20 mouse cellular contexts compared by ENCODE assay signal in the genomic region with DNA sequence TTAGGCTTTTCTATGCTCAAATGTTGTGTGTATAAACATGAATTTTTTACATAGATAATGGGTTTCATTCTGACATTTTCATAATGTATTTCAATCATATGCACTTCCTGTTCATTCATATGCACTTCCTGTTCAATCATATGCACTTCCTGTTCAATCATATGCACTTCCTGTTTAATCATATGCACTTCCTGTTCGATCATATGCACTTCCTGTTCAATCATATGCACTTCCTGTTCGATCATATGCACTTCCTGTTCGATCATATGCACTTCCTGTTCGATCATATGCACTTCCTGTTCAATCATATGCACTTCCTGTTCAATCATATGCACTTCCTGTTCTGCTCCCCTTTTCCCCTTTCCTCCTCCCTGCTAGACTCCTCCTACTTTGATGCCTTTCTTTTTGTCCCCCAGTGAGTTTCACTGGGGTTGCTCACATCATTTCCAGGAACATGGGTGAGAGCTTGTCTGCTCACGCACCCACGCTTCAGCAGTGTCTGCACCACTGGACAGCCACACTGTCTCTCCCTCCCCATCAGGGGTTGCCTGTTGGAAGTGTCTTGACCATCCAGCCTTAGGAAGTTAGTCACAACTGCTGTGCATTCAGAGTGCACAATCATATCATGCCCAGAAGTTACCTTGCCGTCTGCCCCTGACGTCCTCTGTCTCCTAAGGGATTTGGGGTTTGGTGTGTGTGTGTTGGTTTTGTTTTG. TPM values are rescaled to one million over a fixed set of nuclear protein-coding genes. Genes with fewer than 3 reads are reported as not detected.
DNase-seq lines count a peak whose midpoint lies in the region; ATAC-seq and TF ChIP-seq lines count a peak whose summit lies in the region.
"Had no signal": no experiment of that assay in that cellular context is flagged by ENCODE, and none has a peak within 500 bp of the region (broad histone marks: within the 10 kb centered on the region; RNA-seq: fewer than 3 reads in every experiment).

No protein-coding gene starts in this region.

- ATAC-seq in hindbrain, embryonic 13.5 days (ENCODE audit: low FRiP score): peak; percentile 63; the same call in 1 of the 2 replicates
- ATAC-seq in hindbrain, embryonic 11.5 days (ENCODE audit: low FRiP score): no peak
- ATAC-seq in midbrain, postnatal 0 days (ENCODE audit: low FRiP score): no peak
- ATAC-seq: forebrain, embryonic 13.5 days had no signal

- H3K4me2 ChIP-seq in hindbrain, embryonic 13.5 days: no peak overlapping the region
- H3K4me2 ChIP-seq in hindbrain, embryonic 11.5 days (replicated peaks; ENCODE audit: low read depth, low read length): no peak overlapping the region
- H3K4me2 ChIP-seq in midbrain, postnatal 0 days (ENCODE audit: low read depth, low read length, poor library complexity, severe bottlenecking): no peak overlapping the region
- H3K4me2 ChIP-seq: embryonic facial prominence, embryonic 12.5 days; forebrain, embryonic 13.5 days; heart, embryonic 11.5 days; limb, embryonic 13.5 days had no signal

- peaks cover 42% of the 10 kb centered on the region for H3K36me3 ChIP-seq in hindbrain, embryonic 13.5 days
- peaks cover 3% of the 10 kb centered on the region; the same call in 1 of the 2 replicates for H3K36me3 ChIP-seq in hindbrain, embryonic 11.5 days (ENCODE audit: control insufficient read depth, insufficient read depth, low read length)
- H3K36me3 ChIP-seq in midbrain, postnatal 0 days (ENCODE audit: insufficient read depth, low read length): peaks cover 3% of the 10 kb centered on the region; the same call in 1 of the 2 replicates

- H3K4me3 ChIP-seq in hindbrain, embryonic 13.5 days: no peak overlapping the region
- H3K4me3 ChIP-seq in hindbrain, embryonic 11.5 days (ENCODE audit: low read depth, low read length): no peak overlapping the region
- no peak overlapping the region for H3K4me3 ChIP-seq in embryonic fibroblast, embryonic 13.5 days (ENCODE audit: insufficient read depth, low read length)
- no peak overlapping the region for H3K4me3 ChIP-seq in midbrain, postnatal 0 days (ENCODE audit: low read depth, low read length)
- no peak overlapping the region for H3K4me3 ChIP-seq in layer of hippocampus, adult 2 months
- H3K4me3 ChIP-seq: embryonic facial prominence, embryonic 12.5 days; forebrain, embryonic 13.5 days; left cerebral cortex, adult 2 months; limb, embryonic 13.5 days; myocyte had no signal

- no peak overlapping the region for H3K27ac ChIP-seq in hindbrain, embryonic 13.5 days
- no peak overlapping the region for H3K27ac ChIP-seq in hindbrain, embryonic 11.5 days (ENCODE audit: low read depth, low read length)
- peak overlapping the region; percentile 70 for H3K27ac ChIP-seq in embryonic fibroblast, embryonic 13.5 days (ENCODE audit: insufficient read depth, low read length)
- no peak overlapping the region for H3K27ac ChIP-seq in midbrain, postnatal 0 days (ENCODE audit: low read depth, low read length)
- no peak overlapping the region for H3K27ac ChIP-seq in layer of hippocampus, adult 2 months
- H3K27ac ChIP-seq: embryonic facial prominence, embryonic 12.5 days; forebrain, embryonic 13.5 days; left cerebral cortex, adult 2 months; limb, embryonic 13.5 days had no signal

- no peaks in the 10 kb centered on the region for H3K9me3 ChIP-seq in hindbrain, embryonic 13.5 days
- H3K9me3 ChIP-seq in hindbrain, embryonic 11.5 days (ENCODE audit: control insufficient read depth, low read length): peaks cover 3% of the 10 kb centered on the region; the same call in 1 of the 2 replicates
- H3K9me3 ChIP-seq in midbrain, postnatal 0 days (ENCODE audit: low read length): no peaks in the 10 kb centered on the region
- H3K9me3 ChIP-seq: forebrain, embryonic 13.5 days had no signal

- H3K27me3 ChIP-seq in hindbrain, embryonic 13.5 days: no peaks in the 10 kb centered on the region
- H3K27me3 ChIP-seq in hindbrain, embryonic 11.5 days (ENCODE audit: control insufficient read depth, insufficient read depth, low read length): no peaks in the 10 kb centered on the region
- no peaks in the 10 kb centered on the region for H3K27me3 ChIP-seq in midbrain, postnatal 0 days (ENCODE audit: insufficient read depth, low read length)
- H3K27me3 ChIP-seq: embryonic facial prominence, embryonic 12.5 days; forebrain, embryonic 13.5 days; limb, embryonic 13.5 days had no signal

- TF ChIP-seq POLR2A in embryonic fibroblast, embryonic 13.5 days (IDR thresholded peaks at IDR 0.05; ENCODE audit: low read depth, low read length): no peak

- H3K4me1 ChIP-seq in hindbrain, embryonic 13.5 days (replicated peaks): no peaks in the 10 kb centered on the region
- no peaks in the 10 kb centered on the region for H3K4me1 ChIP-seq in hindbrain, embryonic 11.5 days (replicated peaks; ENCODE audit: control insufficient read depth, insufficient read depth, low read length)
- H3K4me1 ChIP-seq in embryonic fibroblast, embryonic 13.5 days (ENCODE audit: control insufficient read depth, insufficient read depth, low read length): 0 out of 2 replicates have a peak, but pooled peaks cover 3% of the 10 kb centered on the region
- H3K4me1 ChIP-seq in midbrain, postnatal 0 days (ENCODE audit: insufficient read depth, low read length): no peaks in the 10 kb centered on the region
- H3K4me1 ChIP-seq: embryonic facial prominence, embryonic 12.5 days; forebrain, embryonic 13.5 days; limb, embryonic 13.5 days had no signal

- 96% methylated on average over 8 of the region's 8 CpGs for WGBS in hindbrain, embryonic 13.5 days
- 94% methylated on average over 8 of the region's 8 CpGs for WGBS in hindbrain, embryonic 11.5 days
- WGBS in midbrain, postnatal 0 days: 95% methylated on average over 8 of the region's 8 CpGs

- no peak overlapping the region for H3K9ac ChIP-seq in hindbrain, embryonic 13.5 days
- no peak overlapping the region for H3K9ac ChIP-seq in hindbrain, embryonic 11.5 days (ENCODE audit: low read depth, low read length)
- no peak overlapping the region for H3K9ac ChIP-seq in midbrain, postnatal 0 days (replicated peaks; ENCODE audit: low read length, poor library complexity, severe bottlenecking)
- H3K9ac ChIP-seq: embryonic facial prominence, embryonic 12.5 days; forebrain, embryonic 13.5 days; limb, embryonic 13.5 days had no signal

- DNase-seq in hindbrain, embryonic 11.5 days (ENCODE audit: low spot score): no peak
- peak; percentile 5 for DNase-seq in CD4-positive, CD25-positive, alpha-beta regulatory T cell, adult 2 months (ENCODE audit: low read depth, low spot score)
- DNase-seq in midbrain, postnatal 0 days (ENCODE audit: low spot score): peak; percentile 28
- DNase-seq in adrenal gland, postnatal 14 days: no peak
- DNase-seq in layer of hippocampus, adult 2 months (ENCODE audit: low spot score in 2 of 2): no peak
- DNase-seq in cerebellum, adult 11 months: no peak
- DNase-seq: cerebellum, postnatal 36 days; heart, postnatal 4 days; kidney, adult 9 months; right cerebral cortex, postnatal 4 days; thymus, postnatal 25 days had no signal

- TF ChIP-seq CTCF in embryonic fibroblast, embryonic 13.5 days (IDR thresholded peaks at IDR 0.05; ENCODE audit: borderline replicate concordance, insufficient read depth, low read length): no peak
- no peak for TF ChIP-seq CTCF in midbrain, postnatal 0 days (IDR thresholded peaks at IDR 0.05)
- no peak for TF ChIP-seq CTCF in layer of hippocampus, adult 2 months (conservative IDR thresholded peaks at IDR 0.05)

RNA-seq across cellular contexts. Expression of a gene that starts 35.1 kb away (rescaled TPM):
- polyA plus RNA-seq in hindbrain, embryonic 13.5 days (2015; fragmentation: Nextera tagmentation; extraction: Ambion mirVana): 26.6 TPM in 2 replicates
- 18.9 and 25.2 TPM in 2 replicates for polyA plus RNA-seq in hindbrain, embryonic 11.5 days (2014; fragmentation: Nextera tagmentation; extraction: Ambion mirVana)
- 10.2 and 11.5 TPM in 2 replicates for polyA plus RNA-seq in embryonic fibroblast, embryonic 13.5 days (2011; ENCODE audit: insufficient read length, low read depth, missing spikeins)
- total RNA-seq in midbrain, postnatal 0 days (2014; rRNA removed): 12.1 and 14.4 TPM in 2 replicates
- 8.6 and 10.8 TPM in 2 replicates for polyA plus RNA-seq in midbrain, postnatal 0 days (2015; fragmentation: Nextera tagmentation; extraction: Ambion mirVana)
- 18.6 and 25.4 TPM in 2 replicates for total RNA-seq in adrenal gland, postnatal 14 days (2021)
- 10 to 100 TPM; 26.5 to 26.8 TPM for total RNA-seq in layer of hippocampus, adult 2 months (2021)

RNA-seq across cellular contexts. Expression of a gene that starts 43.4 kb away (rescaled TPM):
- 0.78 and 1.5 TPM in 2 replicates for polyA plus RNA-seq in hindbrain, embryonic 13.5 days (2015; fragmentation: Nextera tagmentation; extraction: Ambion mirVana)
- 0.83 and 0.88 TPM in 2 replicates for polyA plus RNA-seq in hindbrain, embryonic 11.5 days (2014; fragmentation: Nextera tagmentation; extraction: Ambion mirVana)
- polyA plus RNA-seq in embryonic fibroblast, embryonic 13.5 days (2011; ENCODE audit: insufficient read length, low read depth, missing spikeins): 0.23 and 0.49 TPM in 2 replicates
- total RNA-seq in midbrain, postnatal 0 days (2014; rRNA removed): 0.11 and 0.33 TPM in 2 replicates
- 0.23 and 0.59 TPM in 2 replicates for polyA plus RNA-seq in midbrain, postnatal 0 days (2015; fragmentation: Nextera tagmentation; extraction: Ambion mirVana)
- total RNA-seq in adrenal gland, postnatal 14 days (2021): 0.23 and 0.33 TPM in 2 replicates
- 1 to 10 TPM; 1.7 to 2.0 TPM for total RNA-seq in layer of hippocampus, adult 2 months (2021)
- total RNA-seq: gastrocnemius, adult 8-10 months had no signal
- polyA plus RNA-seq: myocyte had no signal

Comparison
In these comparisons a context has a peak if more than half of its experiments do, and no peak if none do; other contexts are left out.
1. DNase-seq: peak in CD4-positive, CD25-positive, alpha-beta regulatory T cell, adult 2 months (single experiment) and midbrain, postnatal 0 days (single experiment); none in hindbrain, embryonic 11.5 days (single experiment), adrenal gland, postnatal 14 days (single experiment), layer of hippocampus, adult 2 months (0 of 2) and cerebellum, adult 11 months (single experiment).